Mouse (Mus musculus): ENCODE results near the gene Nup50.
A peak's percentile ranks its signal among the peaks of the same experiment; 100 is the strongest.
"Not testable (repeated sequence)": the region's sequence is repeated elsewhere in the genome, so short reads cannot be mapped to it uniquely, and the experiment has no call there.

Gene Nup50

GRCm38 (mm10) chr15:84922884-84923507 is at the start of gene Nup50:
Gene Nup50 (plus strand): TSS chr15:84923411.
- peak; percentile 99 for DNase-seq (ENCODE audit: low spot score)

- no peak for DNase-seq (ENCODE audit: low spot score)
Observed at GRCm38 (mm10) chr15:84873867-84874266, 49.3 kb upstream of the Nup50 start.

- no peak for DNase-seq (ENCODE audit: low spot score)
Observed at GRCm38 (mm10) chr15:84877029-84877815, 46.0 kb upstream of the Nup50 start.

- no peak for DNase-seq (ENCODE audit: low spot score)
Observed at GRCm38 (mm10) chr15:84888066-84888465, 35.1 kb upstream of the Nup50 start.

- no peak for DNase-seq (ENCODE audit: low spot score)
Observed at GRCm38 (mm10) chr15:84891246-84891645, 32.0 kb upstream of the Nup50 start.

- DNase-seq (ENCODE audit: low spot score), result peak; percentile 48
Observed at GRCm38 (mm10) chr15:84891658-84892057, 31.6 kb upstream of the Nup50 start.

GRCm38 (mm10) chr15:84896216-84896615 is 27.0 kb upstream of the Nup50 start:
- DNase-seq (ENCODE audit: low spot score), result not testable (repeated sequence)

GRCm38 (mm10) chr15:84896664-84897063 is 26.5 kb upstream of the Nup50 start:
- DNase-seq (ENCODE audit: low spot score), result no peak

- no peak for DNase-seq (ENCODE audit: low spot score)
Observed at GRCm38 (mm10) chr15:84898077-84898476, 25.1 kb upstream of the Nup50 start.

GRCm38 (mm10) chr15:84903843-84904385 is 19.3 kb upstream of the Nup50 start:
- no peak for DNase-seq (ENCODE audit: low spot score)

GRCm38 (mm10) chr15:84913201-84913600 is 10.0 kb upstream of the Nup50 start:
- DNase-seq (ENCODE audit: low spot score), result no peak

GRCm38 (mm10) chr15:84919938-84920337 is 3.3 kb upstream of the Nup50 start, which contains the start of gene Gm29666:
Gene Gm29666 (minus strand): TSS chr15:84920038.
- no peak for DNase-seq (ENCODE audit: low spot score)

- DNase-seq (ENCODE audit: low spot score), result peak; percentile 33
Observed at GRCm38 (mm10) chr15:84923508-84924181, 434 bp downstream of the Nup50 start.

GRCm38 (mm10) chr15:84924781-84925315 is 1.6 kb downstream of the Nup50 start:
- DNase-seq (ENCODE audit: low spot score), result peak; percentile 63

- peak; percentile 43 for DNase-seq (ENCODE audit: low spot score)
Observed at GRCm38 (mm10) chr15:84925495-84926018, 2.3 kb downstream of the Nup50 start.

GRCm38 (mm10) chr15:84932351-84932750 is 9.1 kb downstream of the Nup50 start:
- no peak for DNase-seq (ENCODE audit: low spot score)

- no peak for DNase-seq (ENCODE audit: low spot score)
Observed at GRCm38 (mm10) chr15:84934901-84935300, 11.7 kb downstream of the Nup50 start.

- DNase-seq (ENCODE audit: low spot score), result no peak
Observed at GRCm38 (mm10) chr15:84940102-84940501, 16.9 kb downstream of the Nup50 start.

- no peak for DNase-seq (ENCODE audit: low spot score)
Observed at GRCm38 (mm10) chr15:84942647-84943285, 19.6 kb downstream of the Nup50 start.

- DNase-seq (ENCODE audit: low spot score), result no peak
Observed at GRCm38 (mm10) chr15:84944319-84944718, 21.1 kb downstream of the Nup50 start.

GRCm38 (mm10) chr15:84948990-84949389 is 25.8 kb downstream of the Nup50 start:
- DNase-seq (ENCODE audit: low spot score), result no peak

Measured in c-Kit-positive CD71-positive TER-119-positive erythroid progenitor cells, embryonic 14.5 days (primary cell).